Mouse (Mus musculus) spleen, adult 2 months (tissue): ENCODE results near the gene Zfr2.

Source experiments
- CTCF ChIP-seq: fragments of 200-500 bp; IDR thresholded peaks from 2 replicates; pipeline ENCODE4 v1.5.1; 2011; ENCODE audit warnings: mild to moderate bottlenecking, inconsistent platforms; ENCODE audit not compliant: insufficient read depth, insufficient read length, insufficient replicate concordance; ENCODE audit errors: extremely low read depth
- POLR2A ChIP-seq: fragments of 200-500 bp; IDR thresholded peaks from 2 replicates; pipeline ENCODE4 v1.6.1; 2011; ENCODE audit warnings: low read depth, low read length, inconsistent platforms

- TF ChIP-seq POLR2A (no peak), CTCF (no peak)
These were observed 57.9 kb downstream of the Zfr2 start for GRCm38 (mm10) chr10:81290698-81291460.
